Mouse (Mus musculus) mature B cell (primary cell): Measurements from ENCODE around the gene Chd3.

Experiments
- in situ Hi-C: fragments of 300-500 bp; cut with MboI; formaldehyde crosslinking; loops from 2 replicates; pipeline ENCODE4 v1.14.3; 2019

Chd3 gene

GRCm38 (mm10) chr11:69369215-69369989, at the start of gene Chd3:
Gene Chd3, minus strand, starts transcription at chr11:69369406.
- in situ Hi-C loops = no loop called here

GRCm38 (mm10) chr11:69417449-69418384, 48.5 kb upstream of the Chd3 start:
- in situ Hi-C loops = no loop called here

- in situ Hi-C loops = no loop called here
These were observed 47.8 kb upstream of the Chd3 start for GRCm38 (mm10) chr11:69416921-69417448.

GRCm38 (mm10) chr11:69416509-69416908, 47.3 kb upstream of the Chd3 start:
- in situ Hi-C loops = no loop called here

DNA sequence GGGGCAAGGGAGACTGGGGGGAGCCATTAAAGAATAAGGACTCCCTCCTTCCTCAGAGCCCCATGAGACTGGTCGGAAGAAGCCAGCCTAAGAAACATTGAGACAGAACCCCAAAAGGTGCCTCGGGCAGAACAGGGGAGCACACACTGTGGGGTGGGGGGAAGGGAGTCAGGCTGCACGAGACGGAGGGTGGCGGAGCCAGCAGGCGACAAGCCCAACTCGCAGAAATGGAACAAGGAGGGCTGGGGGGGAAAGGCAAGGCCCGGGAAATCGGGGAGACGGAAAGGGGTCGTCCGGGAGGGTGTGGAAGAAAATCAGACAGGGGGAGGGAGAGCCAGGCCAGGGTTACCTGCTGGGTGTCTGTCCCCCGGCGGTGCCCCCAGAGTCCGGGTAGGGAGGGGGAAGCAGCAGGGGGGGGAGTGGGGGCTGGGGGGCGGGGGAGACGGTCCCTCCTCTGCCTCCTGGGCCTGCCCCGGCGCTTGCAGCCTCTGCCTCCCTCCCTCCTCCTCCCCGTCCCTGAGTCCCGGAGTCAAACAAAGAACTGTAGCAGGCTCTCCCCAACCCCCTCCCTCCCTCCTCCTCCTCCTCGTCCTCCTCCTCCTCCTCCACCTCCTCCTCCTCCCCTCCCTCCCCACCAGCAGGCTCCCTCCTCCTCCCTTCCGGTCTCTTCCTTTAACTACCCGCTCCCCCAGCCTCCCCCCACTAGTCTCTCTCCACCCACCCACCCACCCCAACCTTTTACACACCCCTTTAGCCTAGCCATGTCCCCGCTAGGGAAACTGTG, 46.7 kb upstream of the Chd3 start:
- in situ Hi-C loops = no loop called here

DNA sequence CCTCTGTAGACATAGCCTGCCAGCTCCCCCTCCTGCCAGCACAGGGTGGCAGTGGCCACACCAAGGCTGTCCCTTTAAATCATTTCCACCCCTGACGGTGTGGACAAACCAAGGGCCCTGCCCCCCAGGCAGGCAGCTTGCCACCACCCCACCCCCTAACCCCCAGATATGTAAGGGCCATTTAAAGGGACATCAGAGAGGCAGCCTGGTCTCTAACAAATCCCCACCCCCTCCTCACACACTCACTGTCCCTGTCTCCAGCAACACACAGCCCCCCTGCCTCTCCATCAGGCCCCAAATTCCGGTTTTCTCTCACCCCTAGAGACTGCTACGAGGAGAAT, 46.1 kb upstream of the Chd3 start:
- in situ Hi-C loops = no loop called here

GRCm38 (mm10) chr11:69414421-69415326, 45.5 kb upstream of the Chd3 start:
- in situ Hi-C loops = no loop called here

DNA sequence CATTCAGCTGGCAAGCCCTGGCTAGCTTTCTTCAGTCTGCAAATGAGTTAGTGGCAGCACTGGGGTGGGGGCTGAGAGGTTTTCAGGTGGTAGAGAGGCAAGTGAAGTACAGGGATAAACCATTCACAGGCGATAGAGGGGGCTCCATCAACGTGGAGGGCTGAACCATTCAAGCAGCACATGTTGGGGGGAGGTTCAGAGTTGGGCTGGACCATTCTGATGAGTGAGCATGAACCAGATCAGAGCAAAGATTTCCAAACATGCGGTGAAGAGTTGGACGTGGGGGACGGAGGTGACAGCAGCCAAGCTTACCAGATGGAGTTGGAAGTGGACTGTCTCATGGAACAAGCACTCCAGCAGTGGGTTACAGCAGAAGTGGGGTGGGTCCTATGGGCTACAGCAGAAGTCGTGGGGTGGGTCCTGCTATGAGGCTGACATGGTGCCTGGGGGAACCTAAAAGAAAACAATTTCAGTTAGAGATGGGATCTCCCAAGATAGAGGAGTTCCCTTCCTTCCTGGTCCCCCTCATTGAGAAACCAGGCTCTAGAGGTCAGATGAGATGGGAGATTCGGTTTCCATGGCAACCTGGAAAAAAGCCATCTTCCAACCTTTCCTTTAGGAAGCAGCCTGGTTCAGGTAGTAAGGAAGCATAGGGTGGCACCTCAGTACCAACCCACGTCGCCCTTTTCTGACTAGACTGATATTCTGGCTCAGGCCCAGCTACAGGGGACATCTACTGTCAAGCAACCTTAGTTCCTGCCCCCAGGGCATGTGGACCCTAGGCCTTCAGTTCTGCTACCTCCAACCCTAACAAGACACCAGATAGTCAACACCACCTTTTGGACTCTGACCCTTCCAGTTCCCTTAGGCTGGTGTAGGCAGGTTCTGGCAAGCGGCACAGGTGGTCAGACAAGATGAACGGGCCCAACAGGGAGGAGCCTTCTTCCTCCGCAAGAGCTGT, 44.3 kb upstream of the Chd3 start, which contains the start of gene Kdm6b:
Gene Kdm6b, minus strand, starts transcription at position 455 of the 961 bp plus-strand sequence.
- in situ Hi-C loops = no loop called here

GRCm38 (mm10) chr11:69412548-69412947, 43.3 kb upstream of the Chd3 start:
- in situ Hi-C loops = no loop called here

DNA sequence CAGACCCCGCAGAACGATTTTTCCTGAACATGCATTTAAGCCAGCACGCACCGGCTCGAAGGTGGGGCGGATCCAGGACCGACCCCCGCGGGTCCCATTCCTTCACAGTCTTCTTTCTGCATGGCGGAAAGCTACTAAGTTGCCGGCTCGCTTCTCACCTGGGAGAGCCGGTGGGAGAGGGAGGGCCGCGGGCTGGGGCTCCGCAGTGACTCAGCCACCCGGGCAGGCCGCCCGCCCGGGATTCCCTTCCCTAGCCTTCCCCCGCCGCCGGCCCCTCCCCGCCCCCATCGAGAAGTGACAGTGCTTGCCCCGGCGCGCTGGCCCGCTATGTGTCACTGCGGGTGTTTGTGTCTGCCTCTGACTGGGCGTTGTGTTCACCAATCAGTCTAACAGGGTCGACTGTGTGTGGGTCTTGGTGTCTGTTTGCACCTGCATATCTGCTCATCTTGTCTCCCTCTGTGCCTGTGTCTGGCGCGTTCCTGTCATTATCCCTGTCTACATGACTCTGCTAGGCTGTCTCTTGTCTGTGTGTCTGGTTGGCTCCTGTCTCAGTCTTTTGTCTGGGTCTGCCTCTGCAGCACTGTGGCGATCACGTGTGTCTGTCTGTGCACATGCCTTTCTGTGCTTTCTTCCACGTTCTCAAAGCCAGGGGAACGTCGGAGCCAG, 42.5 kb upstream of the Chd3 start:
- in situ Hi-C loops = no loop called here

GRCm38 (mm10) chr11:69411073-69411535, 41.9 kb upstream of the Chd3 start:
- in situ Hi-C loops = no loop called here

- in situ Hi-C loops = no loop called here
These were observed 41.3 kb upstream of the Chd3 start for GRCm38 (mm10) chr11:69410310-69411072.

- in situ Hi-C loops = no loop called here
These were observed 40.8 kb upstream of the Chd3 start for GRCm38 (mm10) chr11:69410045-69410309.

DNA sequence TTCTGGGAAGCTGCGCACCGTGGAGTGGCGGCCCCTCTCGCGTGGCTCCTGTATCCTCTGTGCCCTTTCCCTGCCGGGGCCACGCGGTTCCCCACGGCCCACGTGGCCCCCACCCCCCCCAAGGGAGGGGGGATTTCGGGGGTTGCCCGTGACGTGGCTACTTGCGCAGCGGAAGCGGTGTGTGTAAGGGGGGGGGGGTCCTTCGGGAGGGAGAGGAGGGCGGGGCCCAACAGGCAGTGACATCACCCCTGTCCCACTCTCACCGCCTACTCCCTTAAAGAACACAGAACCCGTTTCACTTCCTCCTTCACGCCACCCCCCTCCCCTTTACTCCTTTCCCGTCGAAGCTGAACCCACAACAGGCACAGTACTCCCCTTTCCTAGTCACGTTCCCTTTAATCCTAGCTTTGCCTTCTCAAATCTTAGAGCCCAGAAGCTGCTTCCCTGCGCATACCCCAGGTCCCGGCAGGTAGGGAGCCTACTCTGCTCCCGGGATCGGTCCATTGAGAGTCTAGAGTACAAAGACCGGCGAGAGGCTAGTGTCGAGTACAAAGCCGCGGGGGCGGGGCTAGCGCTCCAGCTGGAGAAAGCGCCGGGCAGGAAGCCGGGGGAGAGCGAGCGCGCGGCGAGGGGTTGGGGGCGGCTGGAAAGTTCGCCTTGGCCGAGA, 40.3 kb upstream of the Chd3 start:
- in situ Hi-C loops = no loop called here

DNA sequence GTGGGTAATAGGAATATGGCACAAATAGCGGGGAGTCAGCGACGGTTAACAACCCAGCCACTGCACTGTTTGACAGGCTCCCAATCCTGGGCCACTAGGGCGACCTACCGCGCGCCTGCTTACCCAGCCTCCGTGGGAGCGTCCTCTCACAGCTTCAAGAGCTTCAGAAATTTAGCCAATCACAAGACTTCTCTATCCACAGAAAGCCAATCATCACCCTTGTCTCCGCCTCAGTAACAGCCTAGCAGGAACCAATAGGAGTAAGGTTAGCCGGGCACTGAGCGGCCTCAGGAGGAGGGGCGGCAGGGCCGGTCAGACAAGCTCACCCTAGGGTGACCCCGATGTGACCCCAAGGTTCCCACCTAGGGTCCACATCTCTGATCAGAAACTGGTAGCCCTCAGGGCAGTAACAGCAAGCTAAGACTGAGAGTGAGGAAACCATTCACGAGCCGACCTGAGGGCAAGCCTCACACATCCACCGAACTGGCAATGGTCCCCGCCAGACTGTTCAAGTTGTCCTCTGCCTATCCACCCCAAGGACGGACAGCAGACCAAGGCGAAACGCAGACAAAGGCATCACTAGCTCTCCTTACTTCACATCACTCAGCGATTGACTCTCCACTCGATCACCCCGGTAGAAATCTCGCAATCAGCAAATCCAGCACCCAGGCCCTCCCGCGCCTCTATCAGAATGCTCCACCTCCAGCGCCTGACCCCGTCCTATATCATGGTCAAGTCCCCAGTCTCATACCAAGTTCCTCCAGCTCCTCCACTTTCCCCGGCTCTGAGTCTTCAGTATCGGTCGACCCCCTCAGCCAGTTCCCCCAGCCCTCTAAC, 39.6 kb upstream of the Chd3 start:
- in situ Hi-C loops = no loop called here

- in situ Hi-C loops = no loop called here
These were observed 38.5 kb upstream of the Chd3 start for GRCm38 (mm10) chr11:69407724-69408004.
